Mouse (Mus musculus): ENCODE data around the gene Cfd. TPM values are rescaled to one million over a fixed set of nuclear protein-coding genes. Genes with fewer than 3 reads are reported as not detected.

Cfd gene
- total RNA-seq, 2 experiments from 2014 or later = 3.2 to 12.0 TPM

- peak in 1 of 2 experiments; percentile 24 for DNase-seq
- intact Hi-C loops (cut with DNase I) = no loop called here
These were observed 37.5 kb downstream of the Cfd start for GRCm38 (mm10) chr10:79928030-79928694.

DNA sequence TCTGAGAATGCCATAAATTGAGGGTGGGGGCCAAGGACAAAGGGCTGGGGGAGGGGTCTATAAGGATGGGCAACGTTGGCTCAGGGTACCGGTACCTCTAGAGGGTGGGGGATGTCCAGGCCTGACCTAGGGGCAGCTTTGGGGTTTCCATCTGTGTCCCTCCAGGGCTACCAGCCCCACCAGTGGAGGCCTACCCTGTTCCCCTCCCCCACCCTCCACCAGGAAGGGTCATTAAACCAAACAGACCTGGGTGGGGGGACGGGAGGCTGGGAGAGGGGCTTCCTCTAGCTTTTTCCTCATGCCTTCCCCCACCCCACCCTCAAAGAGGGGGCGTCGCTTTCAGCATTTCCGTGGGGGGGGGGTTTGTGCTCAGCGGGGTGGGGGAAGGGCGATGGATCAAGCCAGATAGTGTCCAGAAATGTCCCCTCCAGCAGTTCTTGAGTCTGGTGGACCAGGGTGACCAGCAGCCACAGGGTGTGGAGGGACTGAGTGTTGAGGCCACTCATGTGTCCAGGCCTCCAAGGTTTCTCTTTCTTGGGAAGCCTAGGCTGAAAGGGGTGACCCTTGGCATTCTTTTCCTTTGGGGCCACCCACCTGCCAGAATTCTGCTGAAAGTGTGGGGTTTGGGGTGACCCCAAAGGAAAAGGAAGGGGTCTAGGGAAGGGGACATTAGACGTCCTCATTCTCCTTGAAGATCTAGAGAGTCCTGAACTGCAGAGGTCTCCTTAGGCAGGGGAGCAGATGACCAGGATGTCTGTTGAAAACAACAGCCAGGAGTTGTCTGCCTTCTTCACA, 38.5 kb downstream of the Cfd start:
- intact Hi-C loops (cut with DNase I) = no loop called here
- no peak for DNase-seq

DNA sequence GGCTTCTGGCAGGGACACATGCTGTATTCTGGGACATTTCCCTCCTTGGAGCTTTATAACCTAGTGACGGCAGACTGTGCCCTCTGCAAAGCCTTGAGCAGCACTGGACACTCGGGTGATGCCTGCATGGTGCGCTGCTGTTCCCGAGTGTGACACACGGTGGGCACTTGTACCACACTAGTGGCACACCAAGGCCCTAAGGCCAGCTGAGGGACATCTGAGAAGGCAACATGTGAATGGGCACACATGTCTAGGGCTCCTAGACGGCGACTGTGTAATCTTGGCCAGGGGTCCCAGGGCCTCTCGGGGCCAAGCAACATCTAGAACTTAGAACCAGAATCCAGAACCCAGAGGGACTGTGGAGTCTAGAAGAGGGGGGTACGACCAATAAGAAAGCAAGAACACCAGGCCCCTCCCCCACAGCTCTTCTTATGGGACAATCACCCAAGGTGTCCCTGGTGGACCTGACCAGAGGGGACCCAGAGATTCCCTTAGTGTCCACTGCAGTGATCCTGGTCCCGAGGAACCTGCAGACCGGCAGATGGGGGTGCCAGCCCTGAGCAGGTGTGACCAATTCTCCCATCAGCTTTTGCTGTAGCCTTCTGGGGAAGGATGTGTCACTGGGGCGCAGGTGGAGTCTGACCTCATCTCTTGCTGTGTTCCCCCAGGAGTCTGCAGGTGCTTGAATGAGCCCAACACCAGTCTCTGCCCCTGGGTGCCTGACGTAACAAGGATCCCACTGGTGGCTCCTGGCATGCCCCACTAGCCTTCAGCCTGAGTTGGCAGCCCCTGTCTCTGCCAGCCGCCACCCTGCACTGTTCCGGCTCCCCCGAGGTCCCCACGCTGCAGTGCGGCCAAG, 39.5 kb downstream of the Cfd start:
- intact Hi-C loops (cut with DNase I) = no loop called here
- no peak for DNase-seq

- DNase-seq = no peak
- intact Hi-C loops (cut with DNase I) = no loop called here
These were observed 40.2 kb downstream of the Cfd start for GRCm38 (mm10) chr10:79930826-79931186.

DNA sequence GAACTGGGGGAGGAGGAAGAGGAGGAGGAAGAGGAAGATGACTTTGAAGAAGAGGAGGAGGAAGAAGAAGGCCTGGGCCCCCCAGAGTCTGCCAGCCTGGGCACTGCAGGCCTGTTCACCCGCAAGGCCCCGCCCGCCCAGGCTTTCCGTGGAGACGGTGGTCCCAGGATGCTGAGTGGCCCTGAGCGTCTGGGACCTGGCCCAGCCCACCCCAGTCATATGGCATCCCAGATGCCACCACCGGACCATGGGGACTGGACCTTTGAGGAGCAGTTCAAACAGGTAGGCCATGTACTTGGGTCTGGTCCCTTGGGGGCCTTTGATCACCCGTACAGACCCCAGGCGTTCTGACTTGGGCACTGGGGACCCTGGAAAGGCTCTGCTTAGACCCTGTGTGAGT, 41.1 kb downstream of the Cfd start:
- intact Hi-C loops (cut with DNase I) = no loop called here
- DNase-seq = no peak

DNA sequence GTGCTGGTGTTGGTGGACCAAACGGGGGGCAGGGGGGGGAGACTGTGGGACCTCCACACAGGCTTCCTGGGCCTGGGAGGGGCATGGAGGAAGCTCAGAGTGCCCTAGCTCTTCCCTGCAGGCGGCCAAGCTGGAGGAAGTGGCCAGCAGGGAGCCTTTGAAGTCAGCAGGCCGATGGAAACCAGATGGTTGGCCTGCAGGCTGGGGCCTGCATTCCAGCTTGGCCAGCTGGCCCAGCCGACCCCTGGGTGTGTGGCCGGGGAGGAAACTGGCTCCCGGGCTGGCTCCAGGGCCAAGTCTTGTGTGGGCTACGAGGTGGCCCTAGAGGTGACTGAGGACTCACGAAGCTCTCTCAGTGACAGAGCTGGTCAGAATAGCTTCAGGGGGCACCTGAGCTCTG, 42.1 kb downstream of the Cfd start:
- DNase-seq = peak; percentile 81 to 86

DNA sequence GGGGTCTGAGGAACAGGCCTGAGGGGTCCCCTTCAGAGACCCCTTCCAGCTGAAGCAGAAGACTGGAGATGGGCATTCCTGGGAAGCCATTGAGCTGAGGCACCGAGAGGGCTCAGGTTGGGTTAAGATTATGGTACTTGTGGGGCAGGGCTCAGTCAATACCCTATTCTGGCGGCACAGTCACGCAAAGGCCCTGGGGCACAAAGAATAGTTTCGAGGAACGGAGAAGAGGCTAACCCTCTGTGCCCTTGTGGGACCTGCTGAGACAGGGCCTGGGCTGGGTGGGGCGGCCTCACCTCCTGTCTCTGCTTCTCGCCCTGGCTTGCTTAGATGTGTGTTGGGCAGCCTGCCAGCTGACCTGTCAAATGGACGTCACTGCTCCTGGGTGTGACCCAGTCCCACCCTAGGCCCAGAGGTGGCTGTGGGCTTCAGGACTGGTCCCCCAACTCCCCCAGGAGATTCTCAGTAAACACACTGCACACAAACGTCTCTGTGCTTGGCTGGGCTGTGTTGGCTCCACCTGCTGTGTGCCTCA, 42.6 kb downstream of the Cfd start:
- intact Hi-C loops (cut with DNase I) = no loop called here
- DNase-seq = no peak

More for the DNA sequence above, 42.1 kb downstream of the Cfd start:
- intact Hi-C loops (cut with DNase I) = no loop called here

DNA sequence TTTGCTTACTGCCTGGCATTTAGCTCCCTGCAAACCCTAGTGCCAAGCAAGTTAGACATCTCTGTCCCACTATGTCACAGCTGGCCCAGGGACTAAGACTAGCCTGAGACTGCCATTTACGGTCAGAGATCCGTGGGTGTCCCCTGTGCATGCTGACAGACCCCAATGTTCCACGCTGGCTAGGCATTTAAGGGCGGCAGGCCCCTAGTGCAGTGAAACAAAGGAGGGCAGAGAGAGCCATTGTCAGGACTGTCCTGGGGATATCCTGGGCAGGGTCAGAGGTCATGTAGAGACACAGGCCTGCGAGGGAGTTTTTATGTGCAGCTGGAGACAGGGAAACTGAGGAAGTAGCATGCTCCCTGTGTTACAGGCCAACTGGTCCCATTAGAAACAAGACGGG, 43.2 kb downstream of the Cfd start:
- intact Hi-C loops (cut with DNase I) = no loop called here
- no peak for DNase-seq

DNA sequence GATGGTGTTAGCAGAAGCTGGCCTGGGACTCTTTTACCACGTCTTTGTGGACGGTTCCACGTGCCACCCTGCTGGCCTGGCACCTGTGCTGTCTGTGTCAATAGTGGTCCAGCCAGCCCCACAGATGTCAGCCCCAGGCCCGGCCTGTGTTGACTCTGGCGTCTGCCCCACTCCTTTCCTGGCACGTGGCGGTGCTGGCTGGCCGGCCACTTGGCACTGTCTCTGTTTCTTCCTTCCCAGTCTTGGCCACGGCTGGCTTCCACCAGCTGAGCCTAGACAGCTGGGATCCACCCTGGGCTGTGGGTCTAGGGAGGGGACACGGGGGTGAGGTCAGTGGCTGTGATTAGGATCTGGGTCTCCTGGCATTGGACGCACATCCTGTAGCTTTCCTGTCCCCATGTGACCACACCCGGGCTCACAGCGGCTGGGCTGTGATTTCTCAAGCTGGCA, 43.6 kb downstream of the Cfd start:
- peak; percentile 92 to 93 for DNase-seq
- intact Hi-C loops (cut with DNase I) = no loop called here

GRCm38 (mm10) chr10:79934794-79935569, 44.3 kb downstream of the Cfd start:
- DNase-seq = no peak
- intact Hi-C loops (cut with DNase I) = no loop called here

- no peak for DNase-seq
- intact Hi-C loops (cut with DNase I) = no loop called here
These were observed 45.7 kb downstream of the Cfd start for GRCm38 (mm10) chr10:79936284-79936910.

GRCm38 (mm10) chr10:79936911-79937441, 46.3 kb downstream of the Cfd start:
- intact Hi-C loops (cut with DNase I) = no loop called here
- peak; percentile 90 for DNase-seq

DNA sequence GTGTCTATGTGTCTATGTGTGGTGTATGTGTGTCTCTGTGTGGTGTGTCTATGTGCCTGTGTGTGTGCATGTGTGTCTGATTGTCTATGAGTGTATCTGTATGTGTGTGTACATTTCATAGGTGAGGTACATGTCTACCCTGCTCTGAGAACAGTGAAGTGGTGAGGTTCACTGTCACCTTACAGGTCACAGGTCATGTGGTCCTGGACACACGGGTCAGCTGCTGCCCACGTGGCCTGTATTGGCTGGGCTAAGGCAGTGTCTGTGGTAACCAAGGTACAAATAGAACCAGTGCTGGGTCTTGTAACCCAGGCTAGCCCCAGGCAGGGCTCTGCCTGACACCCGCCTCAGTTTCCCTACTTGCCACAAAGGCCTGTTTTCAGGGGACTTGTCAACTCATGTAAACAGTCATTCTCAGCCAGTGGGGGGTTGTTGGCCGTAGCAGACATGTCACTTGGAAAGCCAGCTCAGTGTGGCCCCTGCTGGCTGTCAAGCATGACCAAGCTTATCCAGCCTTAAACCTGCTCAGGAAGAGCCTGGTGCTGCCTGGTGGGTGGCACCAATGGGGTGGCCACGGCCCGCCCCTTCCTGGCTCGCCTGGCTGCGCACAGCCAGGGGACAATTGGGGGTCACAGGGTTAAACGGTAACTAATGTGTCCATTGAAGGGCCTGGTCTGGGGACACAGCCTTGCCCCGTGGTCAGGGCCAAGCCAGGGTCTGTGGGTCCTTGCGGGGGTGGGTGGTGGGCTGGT, 47.3 kb downstream of the Cfd start:
- no peak for DNase-seq
- intact Hi-C loops (cut with DNase I) = no loop called here

DNA sequence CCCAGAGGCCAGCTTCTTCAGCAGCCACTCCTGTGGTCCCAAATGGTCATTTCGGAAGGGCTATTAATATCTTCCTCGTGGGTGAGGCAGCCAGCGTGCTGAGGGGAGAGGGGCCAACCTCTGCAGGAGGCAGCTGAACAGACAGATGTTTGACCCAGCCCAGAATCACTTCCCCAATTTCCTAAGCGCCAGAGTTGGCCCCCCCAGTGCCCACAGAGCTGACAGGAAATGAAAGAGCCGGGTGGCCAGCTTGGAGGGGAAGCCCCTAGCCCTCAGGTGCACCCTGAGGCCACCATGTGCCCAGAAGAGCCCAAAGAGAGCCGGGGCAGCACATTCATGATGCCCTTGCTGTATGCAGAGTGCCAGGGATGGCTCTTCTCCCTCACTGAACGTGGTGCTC, 50.1 kb downstream of the Cfd start:
- peak; percentile 41 to 47 for DNase-seq
- intact Hi-C loops (cut with DNase I) = no loop called here

Small RNAs within 50 kb of the gene (microRNA-seq; reads per million reads assigned to microRNA genes)
- gene Mir6910 = 0 reads per million in 2 experiments

Other genes starting within 250 kb of the Cfd start
- gene Odf3l2, start 245.1 kb upstream of the Cfd start, total RNA-seq (2021) = not detected
- gene Madcam1, start 226.3 kb upstream of the Cfd start, total RNA-seq (2021) = under 1 TPM; 0.24 to 0.60 TPM
- gene Tpgs1, start 221.5 kb upstream of the Cfd start, total RNA-seq (2021) = 10 to 100 TPM; 24.3 to 24.4 TPM
- 100 to 1,000 TPM; 152 to 159 TPM for gene Cdc34, start 208.7 kb upstream of the Cfd start, total RNA-seq (2021)
- 1 to 10 TPM; 3.8 to 4.3 TPM for gene Gzmm, start 201.8 kb upstream of the Cfd start, total RNA-seq (2021)
- 1,000 to 10,000 TPM; 1,161 to 1,276 TPM for gene Bsg, start 186.4 kb upstream of the Cfd start, total RNA-seq (2021)
- gene Hcn2, start 174.2 kb upstream of the Cfd start, total RNA-seq (2021) = 10 to 100 TPM; 22.6 to 27.6 TPM
- 10 to 100 TPM; 36.3 to 54.4 TPM for gene Polrmt, start 144.3 kb upstream of the Cfd start, total RNA-seq (2021)
- not detected for gene Fgf22, start 135.8 kb upstream of the Cfd start, total RNA-seq (2021)
- 10 to 100 TPM; 31.8 to 34.4 TPM for gene Rnf126, start 123.9 kb upstream of the Cfd start, total RNA-seq (2021)
- gene Fstl3, start 113.6 kb upstream of the Cfd start, total RNA-seq (2021) = 1 to 10 TPM; 5.8 to 7.4 TPM
- not detected for gene Prss57, start 99.9 kb upstream of the Cfd start, total RNA-seq (2021)
- gene Palm, start 97.3 kb upstream of the Cfd start, total RNA-seq (2021) = 100 to 1,000 TPM in 1 of 2 experiments, 10 to 100 TPM in 1; 90.8 to 103 TPM
- gene Misp, start 69.9 kb upstream of the Cfd start, total RNA-seq (2021) = under 1 TPM; 0.22 to 0.30 TPM
- gene Ptbp1, start 36.4 kb upstream of the Cfd start, total RNA-seq (2021) = 100 to 1,000 TPM; 144 to 145 TPM
- gene Prtn3, start 16.4 kb upstream of the Cfd start, total RNA-seq (2021) = under 1 TPM in 1 of 2 experiments, not detected in 1; 0.55 TPM
- gene Plppr3, start 16.2 kb upstream of the Cfd start, total RNA-seq (2021) = under 1 TPM; 0.53 to 0.89 TPM
- gene Elane, start 4.6 kb upstream of the Cfd start, total RNA-seq (2021) = not detected
- gene Med16, start 18.1 kb downstream of the Cfd start, total RNA-seq (2021) = 10 to 100 TPM; 59.5 to 60.0 TPM
- not detected for gene Gm26602, start 20.0 kb downstream of the Cfd start, total RNA-seq (2021)
- gene Kiss1r, start 26.1 kb downstream of the Cfd start, total RNA-seq (2021) = under 1 TPM; 0.17 to 0.22 TPM
- 10 to 100 TPM; 93.4 to 94.9 TPM for gene R3hdm4, start 30.4 kb downstream of the Cfd start, total RNA-seq (2021)
- 1 to 10 TPM; 3.1 to 3.2 TPM for gene Arid3a, start 36.2 kb downstream of the Cfd start, total RNA-seq (2021)
- 10 to 100 TPM; 22.7 to 23.4 TPM for gene Wdr18, start 69.3 kb downstream of the Cfd start, total RNA-seq (2021)
- not detected for gene Grin3b, start 79.9 kb downstream of the Cfd start, total RNA-seq (2021)
- gene Tmem259, start 93.5 kb downstream of the Cfd start, total RNA-seq (2021) = 100 to 1,000 TPM; 126 to 132 TPM
- 10 to 100 TPM; 60.3 to 65.6 TPM for gene Cnn2, start 97.7 kb downstream of the Cfd start, total RNA-seq (2021)
- 1 to 10 TPM; 7.8 to 8.2 TPM for gene Abca7, start 105.6 kb downstream of the Cfd start, total RNA-seq (2021)
- 1 to 10 TPM; 5.0 to 6.1 TPM for gene Arhgap45, start 125.8 kb downstream of the Cfd start, total RNA-seq (2021)
- 10 to 100 TPM; 79.0 to 79.1 TPM for gene Polr2e, start 148.9 kb downstream of the Cfd start, total RNA-seq (2021)
- 100 to 1,000 TPM; 551 to 562 TPM for gene Gpx4, start 156.3 kb downstream of the Cfd start, total RNA-seq (2021)
- gene Sbno2, start 214.7 kb downstream of the Cfd start, total RNA-seq (2021) = 10 to 100 TPM; 15.1 to 17.6 TPM
- 100 to 1,000 TPM; 110 to 112 TPM for gene Stk11, start 224.9 kb downstream of the Cfd start, total RNA-seq (2021)
- 1,000 to 10,000 TPM; 1,058 to 1,125 TPM for gene Atp5d, start 247.8 kb downstream of the Cfd start, total RNA-seq (2021)
- gene Cbarp, start 250.0 kb downstream of the Cfd start, total RNA-seq (2021) = 1 to 10 TPM; 3.2 to 4.1 TPM